Mouse (Mus musculus): ENCODE results near the gene Sptlc3. TPM values are rescaled to one million over a fixed set of nuclear protein-coding genes. Genes with fewer than 3 reads are reported as not detected.

Gene Sptlc3
- polyA plus RNA-seq, 1 experiment from 2014 or later = 5.6 TPM

GRCm38 (mm10) chr2:139612410-139613107 lies 118.8 kb downstream of the Sptlc3 start:
- Histone ChIP-seq H3K4me1 (ENCODE audit: control insufficient read depth, insufficient read depth, low read length) (0 out of 2 replicates have a peak, but pooled peaks cover 8% of the 10 kb centered on the region), H3K27ac (ENCODE audit: low read length) (no peak overlapping the region), H3K36me3 (ENCODE audit: control insufficient read depth, insufficient read depth, low read length) (no peaks in the 10 kb centered on the region), H3K9ac (replicated peaks; ENCODE audit: low read depth, low read length) (no peak overlapping the region), H3K4me3 (ENCODE audit: low read depth, low read length) (no peak overlapping the region), H3K9me3 (ENCODE audit: control insufficient read depth, low read depth, low read length) (no peaks in the 10 kb centered on the region), H3K4me2 (replicated peaks; ENCODE audit: low read depth, low read length) (no peak overlapping the region), H3K27me3 (ENCODE audit: control insufficient read depth, insufficient read depth, low read length) (no peaks in the 10 kb centered on the region)
- WGBS = 45% methylated on average over 10 of the region's 10 CpGs
- no peak for ATAC-seq (ENCODE audit: insufficient number of reproducible peaks, insufficient read depth, low FRiP score, low read depth)

GRCm38 (mm10) chr2:139626496-139626895 lies 132.8 kb downstream of the Sptlc3 start:
- Histone ChIP-seq H3K4me3 (ENCODE audit: low read depth, low read length) (no peak overlapping the region), H3K9me3 (ENCODE audit: control insufficient read depth, low read depth, low read length) (no peaks in the 10 kb centered on the region), H3K27ac (ENCODE audit: low read length) (no peak overlapping the region), H3K9ac (replicated peaks; ENCODE audit: low read depth, low read length) (no peak overlapping the region), H3K27me3 (ENCODE audit: control insufficient read depth, insufficient read depth, low read length) (no peaks in the 10 kb centered on the region), H3K4me1 (ENCODE audit: control insufficient read depth, insufficient read depth, low read length) (no peaks in the 10 kb centered on the region), H3K4me2 (replicated peaks; ENCODE audit: low read depth, low read length) (no peak overlapping the region), H3K36me3 (ENCODE audit: control insufficient read depth, insufficient read depth, low read length) (no peaks in the 10 kb centered on the region)
- no peak for ATAC-seq (ENCODE audit: insufficient number of reproducible peaks, insufficient read depth, low FRiP score, low read depth)
- WGBS = 81% methylated on average over 1 of the region's 1 CpGs

GRCm38 (mm10) chr2:139628731-139629130 lies 135.0 kb downstream of the Sptlc3 start:
- Histone ChIP-seq H3K36me3 (ENCODE audit: control insufficient read depth, insufficient read depth, low read length) (no peaks in the 10 kb centered on the region), H3K9me3 (ENCODE audit: control insufficient read depth, low read depth, low read length) (no peaks in the 10 kb centered on the region), H3K27me3 (ENCODE audit: control insufficient read depth, insufficient read depth, low read length) (no peaks in the 10 kb centered on the region), H3K4me1 (ENCODE audit: control insufficient read depth, insufficient read depth, low read length) (no peaks in the 10 kb centered on the region), H3K27ac (ENCODE audit: low read length) (no peak overlapping the region), H3K4me2 (replicated peaks; ENCODE audit: low read depth, low read length) (no peak overlapping the region), H3K9ac (replicated peaks; ENCODE audit: low read depth, low read length) (no peak overlapping the region), H3K4me3 (ENCODE audit: low read depth, low read length) (no peak overlapping the region)
- 77% methylated on average over 4 of the region's 4 CpGs for WGBS
- ATAC-seq (ENCODE audit: insufficient number of reproducible peaks, insufficient read depth, low FRiP score, low read depth) = no peak

GRCm38 (mm10) chr2:139629653-139630052 lies 135.9 kb downstream of the Sptlc3 start:
- Histone ChIP-seq H3K36me3 (ENCODE audit: control insufficient read depth, insufficient read depth, low read length) (no peaks in the 10 kb centered on the region), H3K27me3 (ENCODE audit: control insufficient read depth, insufficient read depth, low read length) (no peaks in the 10 kb centered on the region), H3K9ac (replicated peaks; ENCODE audit: low read depth, low read length) (no peak overlapping the region), H3K4me2 (replicated peaks; ENCODE audit: low read depth, low read length) (no peak overlapping the region), H3K27ac (ENCODE audit: low read length) (no peak overlapping the region), H3K4me3 (ENCODE audit: low read depth, low read length) (no peak overlapping the region), H3K9me3 (ENCODE audit: control insufficient read depth, low read depth, low read length) (no peaks in the 10 kb centered on the region), H3K4me1 (ENCODE audit: control insufficient read depth, insufficient read depth, low read length) (no peaks in the 10 kb centered on the region)
- WGBS = 83% methylated on average over 3 of the region's 3 CpGs
- ATAC-seq (ENCODE audit: insufficient number of reproducible peaks, insufficient read depth, low FRiP score, low read depth) = no peak

- H3K4me1 ChIP-seq (ENCODE audit: control insufficient read depth, insufficient read depth, low read length) = no peaks in the 10 kb centered on the region
- H3K4me2 ChIP-seq (replicated peaks; ENCODE audit: low read depth, low read length) = no peak overlapping the region
- H3K4me3 ChIP-seq (ENCODE audit: low read depth, low read length) = no peak overlapping the region
- H3K36me3 ChIP-seq (ENCODE audit: control insufficient read depth, insufficient read depth, low read length) = no peaks in the 10 kb centered on the region
- ATAC-seq (ENCODE audit: insufficient number of reproducible peaks, insufficient read depth, low FRiP score, low read depth) = no peak
- 46% methylated on average over 4 of the region's 4 CpGs for WGBS
- no peaks in the 10 kb centered on the region for H3K27me3 ChIP-seq (ENCODE audit: control insufficient read depth, insufficient read depth, low read length)
- no peaks in the 10 kb centered on the region for H3K9me3 ChIP-seq (ENCODE audit: control insufficient read depth, low read depth, low read length)
- no peak overlapping the region for H3K27ac ChIP-seq (ENCODE audit: low read length)
- no peak overlapping the region for H3K9ac ChIP-seq (replicated peaks; ENCODE audit: low read depth, low read length)
These were observed 140.8 kb downstream of the Sptlc3 start for GRCm38 (mm10) chr2:139634506-139634905.

- no peaks in the 10 kb centered on the region for H3K36me3 ChIP-seq (ENCODE audit: control insufficient read depth, insufficient read depth, low read length)
- H3K27me3 ChIP-seq (ENCODE audit: control insufficient read depth, insufficient read depth, low read length) = no peaks in the 10 kb centered on the region
- no peak overlapping the region for H3K4me2 ChIP-seq (replicated peaks; ENCODE audit: low read depth, low read length)
- ATAC-seq (ENCODE audit: insufficient number of reproducible peaks, insufficient read depth, low FRiP score, low read depth) = no peak
- H3K4me1 ChIP-seq (ENCODE audit: control insufficient read depth, insufficient read depth, low read length) = no peaks in the 10 kb centered on the region
- H3K4me3 ChIP-seq (ENCODE audit: low read depth, low read length) = no peak overlapping the region
- no peak overlapping the region for H3K27ac ChIP-seq (ENCODE audit: low read length)
- no peaks in the 10 kb centered on the region for H3K9me3 ChIP-seq (ENCODE audit: control insufficient read depth, low read depth, low read length)
- no peak overlapping the region for H3K9ac ChIP-seq (replicated peaks; ENCODE audit: low read depth, low read length)
- WGBS = 22% methylated on average over 2 of the region's 2 CpGs
These were observed 144.1 kb downstream of the Sptlc3 start for GRCm38 (mm10) chr2:139637861-139638260.

GRCm38 (mm10) chr2:139641757-139642385 lies 148.2 kb downstream of the Sptlc3 start:
- no peaks in the 10 kb centered on the region for H3K27me3 ChIP-seq (ENCODE audit: control insufficient read depth, insufficient read depth, low read length)
- no peak overlapping the region for H3K4me2 ChIP-seq (replicated peaks; ENCODE audit: low read depth, low read length)
- no peaks in the 10 kb centered on the region for H3K36me3 ChIP-seq (ENCODE audit: control insufficient read depth, insufficient read depth, low read length)
- no peak overlapping the region for H3K27ac ChIP-seq (ENCODE audit: low read length)
- H3K9ac ChIP-seq (replicated peaks; ENCODE audit: low read depth, low read length) = no peak overlapping the region
- H3K4me3 ChIP-seq (ENCODE audit: low read depth, low read length) = no peak overlapping the region
- ATAC-seq (ENCODE audit: insufficient number of reproducible peaks, insufficient read depth, low FRiP score, low read depth) = peak; percentile 90
- 45% methylated on average over 7 of the region's 7 CpGs for WGBS
- H3K4me1 ChIP-seq (ENCODE audit: control insufficient read depth, insufficient read depth, low read length) = no peaks in the 10 kb centered on the region
- no peaks in the 10 kb centered on the region for H3K9me3 ChIP-seq (ENCODE audit: control insufficient read depth, low read depth, low read length)

- H3K27ac ChIP-seq (ENCODE audit: low read length) = no peak overlapping the region
- no peak for ATAC-seq (ENCODE audit: insufficient number of reproducible peaks, insufficient read depth, low FRiP score, low read depth)
These were observed 155.8 kb downstream of the Sptlc3 start for GRCm38 (mm10) chr2:139649518-139649917.

More at GRCm38 (mm10) chr2:139649518-139649917, 155.8 kb downstream of the Sptlc3 start:
- H3K4me2 ChIP-seq (replicated peaks; ENCODE audit: low read depth, low read length) = no peak overlapping the region
- no peaks in the 10 kb centered on the region for H3K27me3 ChIP-seq (ENCODE audit: control insufficient read depth, insufficient read depth, low read length)
- 82% methylated on average over 3 of the region's 3 CpGs for WGBS
- no peaks in the 10 kb centered on the region for H3K4me1 ChIP-seq (ENCODE audit: control insufficient read depth, insufficient read depth, low read length)
- H3K4me3 ChIP-seq (ENCODE audit: low read depth, low read length) = no peak overlapping the region
- no peaks in the 10 kb centered on the region for H3K36me3 ChIP-seq (ENCODE audit: control insufficient read depth, insufficient read depth, low read length)
- no peak overlapping the region for H3K9ac ChIP-seq (replicated peaks; ENCODE audit: low read depth, low read length)
- no peaks in the 10 kb centered on the region for H3K9me3 ChIP-seq (ENCODE audit: control insufficient read depth, low read depth, low read length)
